Mouse (Mus musculus) bone marrow macrophage, adult 2 months (primary cell): Measurements from ENCODE around the gene Capzb.

Experiments used
- CTCF ChIP-seq: IDR thresholded peaks from 2 replicates; pipeline ENCODE4 v1.5.1; 2012; ENCODE audit warnings: low read depth, mild to moderate bottlenecking, low read length, moderate library complexity
- POLR2A ChIP-seq: IDR thresholded peaks from 2 replicates; pipeline ENCODE4 v1.6.1; 2012; ENCODE audit warnings: mild to moderate bottlenecking, low read depth, low read length, borderline replicate concordance

- no peak for TF ChIP-seq CTCF
- TF ChIP-seq POLR2A = no peak
Measured at GRCm38 (mm10) chr4:139297566-139297965, 104.9 kb downstream of the Capzb start.
